In genomic region chr17:32173166-32173565, GRCm38 (mm10) we compare ENCODE assay signal across 9 mouse cellular contexts. TPM values are rescaled to one million over a fixed set of nuclear protein-coding genes. Genes with fewer than 3 reads are reported as not detected.
DNase-seq lines count a peak whose midpoint lies in the region; ATAC-seq and TF ChIP-seq lines count a peak whose summit lies in the region.
"Had no signal": no experiment of that assay in that cellular context is flagged by ENCODE, and none has a peak within 500 bp of the region (broad histone marks: within the 10 kb centered on the region; RNA-seq: fewer than 3 reads in every experiment).

No protein-coding gene starts in this region.

- no peak for DNase-seq in forebrain, embryonic 10.5 days (ENCODE audit: extremely low spot score, low spot score)
- no peak for DNase-seq in embryonic facial prominence, embryonic 14.5 days (ENCODE audit: low spot score)
- DNase-seq in heart, postnatal 4 days = peak; percentile 91
- peak; percentile 36 for DNase-seq in lung, postnatal 0 days (ENCODE audit: low spot score)
- DNase-seq in retina, embryonic 14.5 days (ENCODE audit: low spot score) = no peak
- DNase-seq in thymus, postnatal 4 days = no peak
- DNase-seq in liver, embryonic 11.5 days (ENCODE audit: low spot score) = no peak

- H3K36me3 ChIP-seq in forebrain, embryonic 10.5 days (replicated peaks) = no peaks in the 10 kb centered on the region
- no peaks in the 10 kb centered on the region for H3K36me3 ChIP-seq in forebrain, embryonic 16.5 days (ENCODE audit: control insufficient read depth, insufficient read depth)
- H3K36me3 ChIP-seq in embryonic facial prominence, embryonic 14.5 days (ENCODE audit: control insufficient read depth, insufficient read depth, low read length) = no peaks in the 10 kb centered on the region
- H3K36me3 ChIP-seq in lung, postnatal 0 days (ENCODE audit: insufficient read depth, low read length) = no peaks in the 10 kb centered on the region
- H3K36me3 ChIP-seq in liver, embryonic 11.5 days (ENCODE audit: control insufficient read depth, insufficient read depth, low read length) = no peaks in the 10 kb centered on the region
- H3K36me3 ChIP-seq: midbrain, embryonic 13.5 days had no signal

- WGBS in forebrain, embryonic 10.5 days = 71% methylated on average over 7 of the region's 7 CpGs
- 65% methylated on average over 7 of the region's 7 CpGs for WGBS in forebrain, embryonic 16.5 days
- WGBS in embryonic facial prominence, embryonic 14.5 days = 54% methylated on average over 7 of the region's 7 CpGs
- WGBS in lung, postnatal 0 days = 49% methylated on average over 7 of the region's 7 CpGs
- 67% methylated on average over 7 of the region's 7 CpGs for WGBS in liver, embryonic 11.5 days

- H3K27me3 ChIP-seq in forebrain, embryonic 10.5 days (ENCODE audit: poor library complexity, severe bottlenecking) = no peaks in the 10 kb centered on the region
- no peaks in the 10 kb centered on the region for H3K27me3 ChIP-seq in forebrain, embryonic 16.5 days (replicated peaks; ENCODE audit: control insufficient read depth, insufficient read depth, low read length)
- H3K27me3 ChIP-seq in embryonic facial prominence, embryonic 14.5 days (replicated peaks; ENCODE audit: control insufficient read depth, insufficient read depth, low read length) = no peaks in the 10 kb centered on the region
- H3K27me3 ChIP-seq in lung, postnatal 0 days (replicated peaks; ENCODE audit: insufficient read depth, low read length) = no peaks in the 10 kb centered on the region
- no peaks in the 10 kb centered on the region for H3K27me3 ChIP-seq in liver, embryonic 11.5 days (replicated peaks; ENCODE audit: control insufficient read depth, insufficient read depth, low read length)
- H3K27me3 ChIP-seq: midbrain, embryonic 13.5 days had no signal

- H3K9me3 ChIP-seq in forebrain, embryonic 10.5 days = no peaks in the 10 kb centered on the region
- no peaks in the 10 kb centered on the region for H3K9me3 ChIP-seq in forebrain, embryonic 16.5 days (ENCODE audit: control insufficient read depth, low read length)
- H3K9me3 ChIP-seq in embryonic facial prominence, embryonic 14.5 days (ENCODE audit: control insufficient read depth, low read length) = no peaks in the 10 kb centered on the region
- no peaks in the 10 kb centered on the region for H3K9me3 ChIP-seq in lung, postnatal 0 days (ENCODE audit: low read length)
- no peaks in the 10 kb centered on the region for H3K9me3 ChIP-seq in liver, embryonic 11.5 days (ENCODE audit: control insufficient read depth, low read length)
- H3K9me3 ChIP-seq: midbrain, embryonic 13.5 days had no signal

- no peak overlapping the region for H3K4me2 ChIP-seq in forebrain, embryonic 16.5 days (ENCODE audit: low read length)
- H3K4me2 ChIP-seq in embryonic facial prominence, embryonic 14.5 days (ENCODE audit: low read depth, low read length) = no peak overlapping the region
- no peak overlapping the region for H3K4me2 ChIP-seq in lung, postnatal 0 days (replicated peaks; ENCODE audit: low read depth, low read length)
- H3K4me2 ChIP-seq in liver, embryonic 11.5 days = no peak overlapping the region
- H3K4me2 ChIP-seq: midbrain, embryonic 13.5 days had no signal

- ATAC-seq in forebrain, embryonic 16.5 days = no peak
- 0 out of 2 replicates have a peak, but pooled peaks have one; percentile 44 for ATAC-seq in embryonic facial prominence, embryonic 14.5 days (ENCODE audit: low read depth)
- ATAC-seq in lung, postnatal 0 days = peak; percentile 83
- no peak for ATAC-seq in liver, embryonic 11.5 days (replicated peaks; ENCODE audit: low FRiP score)
- ATAC-seq: midbrain, embryonic 13.5 days had no signal

- peaks cover 11% of the 10 kb centered on the region for H3K4me1 ChIP-seq in forebrain, embryonic 10.5 days
- H3K4me1 ChIP-seq in forebrain, embryonic 16.5 days (replicated peaks; ENCODE audit: control insufficient read depth, insufficient read depth, low read length) = no peaks in the 10 kb centered on the region
- no peaks in the 10 kb centered on the region for H3K4me1 ChIP-seq in embryonic facial prominence, embryonic 14.5 days (ENCODE audit: control insufficient read depth, insufficient read depth, low read length)
- no peaks in the 10 kb centered on the region for H3K4me1 ChIP-seq in lung, postnatal 0 days (ENCODE audit: insufficient read depth, low read depth, low read length)
- H3K4me1 ChIP-seq in liver, embryonic 11.5 days (replicated peaks; ENCODE audit: control insufficient read depth, insufficient read depth, low read length) = peaks cover 8% of the 10 kb centered on the region
- H3K4me1 ChIP-seq: midbrain, embryonic 13.5 days had no signal

- peak overlapping the region; percentile 70 for H3K27ac ChIP-seq in forebrain, embryonic 10.5 days
- no peak overlapping the region for H3K27ac ChIP-seq in forebrain, embryonic 16.5 days (ENCODE audit: low read length)
- no peak overlapping the region for H3K27ac ChIP-seq in embryonic facial prominence, embryonic 14.5 days (replicated peaks; ENCODE audit: low read depth, low read length)
- no peak overlapping the region for H3K27ac ChIP-seq in lung, postnatal 0 days (ENCODE audit: low read length)
- no peak overlapping the region for H3K27ac ChIP-seq in liver, embryonic 11.5 days (ENCODE audit: low read depth, low read length)
- H3K27ac ChIP-seq: midbrain, embryonic 13.5 days had no signal

- TF ChIP-seq CTCF in lung, postnatal 0 days (IDR thresholded peaks at IDR 0.05) = no peak

- no peak overlapping the region for H3K9ac ChIP-seq in forebrain, embryonic 16.5 days (replicated peaks; ENCODE audit: low read depth, low read length)
- H3K9ac ChIP-seq in embryonic facial prominence, embryonic 14.5 days (ENCODE audit: low read depth, low read length) = no peak overlapping the region
- no peak overlapping the region for H3K9ac ChIP-seq in lung, postnatal 0 days (replicated peaks; ENCODE audit: low read depth)
- no peak overlapping the region for H3K9ac ChIP-seq in liver, embryonic 11.5 days (ENCODE audit: low read depth, low read length)
- H3K9ac ChIP-seq: midbrain, embryonic 13.5 days had no signal

- peak; percentile 28; the same call in 1 of the 2 replicates for TF ChIP-seq EP300 in lung, postnatal 0 days (IDR thresholded peaks at IDR 0.05)

- H3K4me3 ChIP-seq in forebrain, embryonic 10.5 days = no peak overlapping the region
- H3K4me3 ChIP-seq in forebrain, embryonic 16.5 days (replicated peaks; ENCODE audit: low read length) = no peak overlapping the region
- H3K4me3 ChIP-seq in embryonic facial prominence, embryonic 14.5 days (ENCODE audit: low read depth, low read length) = no peak overlapping the region
- no peak overlapping the region for H3K4me3 ChIP-seq in lung, postnatal 0 days (ENCODE audit: low read depth, low read length)
- H3K4me3 ChIP-seq in liver, embryonic 11.5 days (ENCODE audit: low read depth, low read length) = no peak overlapping the region
- H3K4me3 ChIP-seq: midbrain, embryonic 13.5 days had no signal

RNA-seq across cellular contexts. Expression of gene Notch3, which starts 6.5 kb away (rescaled TPM):
- 24.4 and 25.7 TPM in 2 replicates for polyA plus RNA-seq in forebrain, embryonic 10.5 days (2016; fragmentation: Nextera tagmentation; extraction: Ambion mirVana)
- polyA plus RNA-seq in forebrain, embryonic 16.5 days (2015; fragmentation: Nextera tagmentation; extraction: Ambion mirVana) = 5.5 TPM in 2 replicates
- 17.6 and 18.7 TPM in 2 replicates for polyA plus RNA-seq in embryonic facial prominence, embryonic 14.5 days (2014; fragmentation: Nextera tagmentation; extraction: Ambion mirVana)
- 10 to 100 TPM; 51.5 to 52.3 TPM for total RNA-seq in heart, postnatal 4 days (2021)
- 8.3 and 9.7 TPM in 2 replicates for polyA plus RNA-seq in lung, postnatal 0 days (2015; fragmentation: Nextera tagmentation; extraction: Ambion mirVana)
- 5.1 and 5.4 TPM in 2 replicates for polyA plus RNA-seq in liver, embryonic 11.5 days (2014; fragmentation: Nextera tagmentation; extraction: Ambion mirVana)

RNA-seq across cellular contexts. Expression of gene Ephx3, which starts 16.2 kb away (rescaled TPM):
- polyA plus RNA-seq in forebrain, embryonic 10.5 days (2016; fragmentation: Nextera tagmentation; extraction: Ambion mirVana) = 0.09 and 0.20 TPM in 2 replicates
- 0.20 TPM in 1 of 2 replicates, not detected in the other for polyA plus RNA-seq in forebrain, embryonic 16.5 days (2015; fragmentation: Nextera tagmentation; extraction: Ambion mirVana)
- polyA plus RNA-seq in embryonic facial prominence, embryonic 14.5 days (2014; fragmentation: Nextera tagmentation; extraction: Ambion mirVana) = 1.9 and 2.6 TPM in 2 replicates
- under 1 TPM; 0.38 TPM for total RNA-seq in heart, postnatal 4 days (2021)
- 0.23 and 0.36 TPM in 2 replicates for polyA plus RNA-seq in lung, postnatal 0 days (2015; fragmentation: Nextera tagmentation; extraction: Ambion mirVana)
- polyA plus RNA-seq in liver, embryonic 11.5 days (2014; fragmentation: Nextera tagmentation; extraction: Ambion mirVana) = 0.14 TPM in 1 of 2 replicates, not detected in the other

Comparison
In these comparisons a context has a peak if more than half of its experiments do, and no peak if none do; other contexts are left out.
1. DNase-seq: peak in heart, postnatal 4 days (single experiment) and lung, postnatal 0 days (single experiment); none in forebrain, embryonic 10.5 days (single experiment), embryonic facial prominence, embryonic 14.5 days (single experiment), retina, embryonic 14.5 days (single experiment), thymus, postnatal 4 days (single experiment) and liver, embryonic 11.5 days (single experiment).
2. ATAC-seq: peak in embryonic facial prominence, embryonic 14.5 days (single experiment) and lung, postnatal 0 days (single experiment); none in forebrain, embryonic 16.5 days (single experiment) and liver, embryonic 11.5 days (single experiment).